Mouse (Mus musculus): ENCODE data around the gene Gm572.

The Gm572 gene

GRCm38 (mm10) chr4:148667006-148667755, 24.1 kb downstream of the Gm572 start:
- no peak for DNase-seq (ENCODE audit: low spot score in 2 of 2)

- DNase-seq (ENCODE audit: low spot score in 2 of 2): no peak
Observed at GRCm38 (mm10) chr4:148671230-148671947, 28.3 kb downstream of the Gm572 start.

- DNase-seq (ENCODE audit: low spot score in 2 of 2): no peak
Observed at GRCm38 (mm10) chr4:148675043-148675442, 31.9 kb downstream of the Gm572 start.

GRCm38 (mm10) chr4:148676188-148676960, 33.3 kb downstream of the Gm572 start:
- DNase-seq (ENCODE audit: low spot score in 2 of 2): no peak

- no peak for DNase-seq (ENCODE audit: low spot score in 2 of 2)
Observed at GRCm38 (mm10) chr4:148676961-148677637, 34.0 kb downstream of the Gm572 start.

- no peak for DNase-seq (ENCODE audit: low spot score in 2 of 2)
Observed at GRCm38 (mm10) chr4:148678105-148678504, 35.0 kb downstream of the Gm572 start.

- DNase-seq (ENCODE audit: low spot score in 2 of 2): no peak
Observed at GRCm38 (mm10) chr4:148680505-148681067, 37.5 kb downstream of the Gm572 start.

GRCm38 (mm10) chr4:148681429-148681828, 38.3 kb downstream of the Gm572 start:
- DNase-seq (ENCODE audit: low spot score in 2 of 2): peak; percentile 21 to 51

- DNase-seq (ENCODE audit: low spot score in 2 of 2): no peak
Observed at GRCm38 (mm10) chr4:148682961-148683360, 39.8 kb downstream of the Gm572 start.

GRCm38 (mm10) chr4:148683539-148683938, 40.4 kb downstream of the Gm572 start:
- DNase-seq (ENCODE audit: low spot score in 2 of 2): no peak

GRCm38 (mm10) chr4:148686491-148686941, 43.4 kb downstream of the Gm572 start:
- DNase-seq (ENCODE audit: low spot score in 2 of 2): no peak

GRCm38 (mm10) chr4:148688091-148688490, 45.0 kb downstream of the Gm572 start:
- DNase-seq (ENCODE audit: low spot score in 2 of 2): no peak

- DNase-seq (ENCODE audit: low spot score in 2 of 2): no peak
Observed at GRCm38 (mm10) chr4:148691185-148691584, 48.1 kb downstream of the Gm572 start.

GRCm38 (mm10) chr4:148693417-148693959, 50.4 kb downstream of the Gm572 start:
- DNase-seq (ENCODE audit: low spot score in 2 of 2): no peak

GRCm38 (mm10) chr4:148704756-148705155, 61.6 kb downstream of the Gm572 start:
- DNase-seq (ENCODE audit: low spot score in 2 of 2): peak in 1 of 2 experiments; percentile 32

- DNase-seq (ENCODE audit: low spot score in 2 of 2): no peak
Observed at GRCm38 (mm10) chr4:148708836-148709235, 65.7 kb downstream of the Gm572 start.

- DNase-seq (ENCODE audit: low spot score in 2 of 2): no peak
Observed at GRCm38 (mm10) chr4:148710446-148710845, 67.3 kb downstream of the Gm572 start.

- no peak for DNase-seq (ENCODE audit: low spot score in 2 of 2)
Observed at GRCm38 (mm10) chr4:148711323-148711722, 68.2 kb downstream of the Gm572 start.

GRCm38 (mm10) chr4:148712632-148713031, 69.5 kb downstream of the Gm572 start:
- no peak for DNase-seq (ENCODE audit: low spot score in 2 of 2)

- no peak for DNase-seq (ENCODE audit: low spot score in 2 of 2)
Observed at GRCm38 (mm10) chr4:148714064-148714463, 70.9 kb downstream of the Gm572 start.

- no peak for DNase-seq (ENCODE audit: low spot score in 2 of 2)
Observed at GRCm38 (mm10) chr4:148714739-148715138, 71.6 kb downstream of the Gm572 start.

All from urinary bladder, postnatal 36 days (tissue).